Mouse (Mus musculus) embryonic facial prominence, embryonic 15.5 days (tissue): ENCODE measurements around the gene Wdfy2. TPM values are rescaled to one million over a fixed set of nuclear protein-coding genes. Genes with fewer than 3 reads are reported as not detected.

Source experiments
- ATAC-seq: fragments of 200-750 bp; cut with Nextera tagmentation; 2 replicates; pipeline ENCODE4 v1.8.0; 2017; ENCODE audit warnings: low read depth, moderate TSS enrichment; ENCODE audit not compliant: insufficient number of reproducible peaks, low FRiP score, low TSS enrichment
- H3K27ac ChIP-seq: fragments of 300-500 bp; sonication (generic); replicated peaks from 2 replicates; pipeline ENCODE4 v1.5.1; 2015; ENCODE audit warnings: mild to moderate bottlenecking, inconsistent platforms
- H3K27me3 ChIP-seq: fragments of 300-500 bp; sonication (generic); 2 replicates; pipeline ENCODE4 v1.6.1; 2015; ENCODE audit warnings: inconsistent platforms
- H3K36me3 ChIP-seq: fragments of 300-500 bp; sonication (generic); 2 replicates; pipeline ENCODE4 v1.6.1; 2015; ENCODE audit warnings: mild to moderate bottlenecking, inconsistent platforms
- H3K4me1 ChIP-seq: fragments of 300-500 bp; sonication (generic); 2 replicates; pipeline ENCODE4 v1.6.1; 2015; ENCODE audit warnings: inconsistent platforms
- H3K4me2 ChIP-seq: fragments of 300-500 bp; sonication (generic); replicated peaks from 2 replicates; pipeline ENCODE4 v1.6.1; 2015; ENCODE audit warnings: mild to moderate bottlenecking, inconsistent platforms
- H3K4me3 ChIP-seq: fragments of 300-500 bp; sonication (generic); replicated peaks from 2 replicates; pipeline ENCODE4 v1.5.1; 2015; ENCODE audit warnings: mild to moderate bottlenecking, inconsistent platforms
- H3K9ac ChIP-seq: fragments of 300-500 bp; sonication (generic); 2 replicates; pipeline ENCODE4 v1.6.1; 2015; ENCODE audit warnings: inconsistent platforms
- H3K9me3 ChIP-seq: fragments of 300-500 bp; sonication (generic); replicated peaks from 2 replicates; pipeline ENCODE4 v1.6.1; 2016; ENCODE audit warnings: inconsistent platforms
- WGBS: fragments of 180-500 bp; shearing (Covaris S2); methylation state at CpG from one replicate; pipeline ENCODE4 v1.1.7; 2015; 5-methylcytosine and 5-hydroxymethylcytosine counted together
- polyA plus RNA-seq: library from polyadenylated mRNA; unstranded; fragments of >200 nt; fragmentation: Nextera tagmentation; extraction: Ambion mirVana; gene quantifications from 2 replicates; pipeline ENCODE4 v1.2.1, GENCODE M21; 2015

Gene Wdfy2
- polyA plus RNA-seq: 8.0 and 8.2 TPM in 2 replicates

DNA sequence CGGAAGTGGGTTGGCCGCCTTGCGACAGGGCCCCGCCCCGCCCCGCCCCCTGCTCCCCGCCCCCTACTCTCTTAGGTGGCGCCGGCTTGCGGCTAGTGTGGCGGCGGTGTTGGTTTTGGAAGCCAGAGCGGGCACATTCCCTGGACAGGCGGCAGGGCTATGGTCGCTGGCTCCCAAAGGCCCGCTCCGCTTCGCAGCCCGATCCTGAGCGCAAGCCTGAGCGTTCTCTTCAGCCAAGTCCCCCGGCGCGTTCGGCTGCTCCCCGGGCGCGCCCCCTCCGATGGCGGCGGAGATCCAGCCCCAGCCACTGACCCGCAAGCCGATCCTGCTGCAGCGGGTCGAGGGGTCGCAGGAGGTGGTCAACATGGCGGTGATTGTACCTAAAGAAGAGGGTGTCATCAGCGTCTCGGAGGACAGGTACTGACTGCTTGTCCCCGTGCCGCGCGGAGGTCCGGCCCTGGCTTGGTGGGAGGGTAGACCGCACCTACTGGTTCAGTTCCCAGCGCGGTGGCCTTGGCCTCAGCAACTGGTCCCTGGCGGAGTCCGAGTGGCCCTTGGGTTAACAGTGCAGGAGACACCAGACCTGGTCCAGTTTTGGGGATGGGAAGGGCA, at the start of gene Wdfy2:
TSS of gene Wdfy2 (plus strand) at position 38 of the 612 bp plus-strand sequence.
- H3K27me3 ChIP-seq: no peaks in the 10 kb centered on the region
- under 1% methylated on average over 46 of the region's 49 CpGs for WGBS

DNA sequence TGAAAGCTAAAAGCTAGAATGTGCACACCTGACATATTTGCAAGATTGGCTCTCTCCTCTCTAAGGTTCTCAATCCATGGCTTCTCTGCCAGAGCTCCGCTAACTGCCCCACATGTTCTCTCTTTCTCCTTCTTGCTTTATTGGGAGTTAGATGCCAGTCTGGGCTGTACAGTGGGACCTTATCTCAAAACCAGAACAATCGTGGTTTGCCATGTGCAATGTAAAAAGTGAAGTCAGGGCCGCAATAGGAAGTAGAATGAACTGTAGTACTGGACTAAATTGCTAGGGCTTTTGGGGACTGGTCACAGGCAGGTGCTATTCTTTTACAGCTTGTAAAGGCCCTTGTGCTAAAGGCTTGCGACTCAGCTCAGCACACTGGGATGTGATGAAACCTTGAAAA, 48.2 kb upstream of the Wdfy2 start:
- H3K4me1 ChIP-seq: no peaks in the 10 kb centered on the region
- H3K9ac ChIP-seq: no peak overlapping the region
- no peak overlapping the region for H3K27ac ChIP-seq
- H3K4me3 ChIP-seq: no peak overlapping the region
- no peaks in the 10 kb centered on the region for H3K27me3 ChIP-seq
- H3K4me2 ChIP-seq: no peak overlapping the region
- 66% methylated on average over 4 of the region's 4 CpGs for WGBS
- no peaks in the 10 kb centered on the region for H3K9me3 ChIP-seq
- ATAC-seq: no peak
- no peaks in the 10 kb centered on the region for H3K36me3 ChIP-seq

More for the DNA sequence above, at the start of gene Wdfy2:
- Histone ChIP-seq H3K36me3 (no peaks in the 10 kb centered on the region), H3K9ac (peak within 1 kb of the TSS; percentile 75), H3K4me1 (peaks cover 17% of the 10 kb centered on the region), H3K27ac (peak within 1 kb of the TSS; percentile 83), H3K9me3 (no peaks in the 10 kb centered on the region), H3K4me2 (peak within 1 kb of the TSS; percentile 70), H3K4me3 (peak within 1 kb of the TSS; percentile 94)
- peak; percentile 9; the same call in 1 of the 2 replicates for ATAC-seq

DNA sequence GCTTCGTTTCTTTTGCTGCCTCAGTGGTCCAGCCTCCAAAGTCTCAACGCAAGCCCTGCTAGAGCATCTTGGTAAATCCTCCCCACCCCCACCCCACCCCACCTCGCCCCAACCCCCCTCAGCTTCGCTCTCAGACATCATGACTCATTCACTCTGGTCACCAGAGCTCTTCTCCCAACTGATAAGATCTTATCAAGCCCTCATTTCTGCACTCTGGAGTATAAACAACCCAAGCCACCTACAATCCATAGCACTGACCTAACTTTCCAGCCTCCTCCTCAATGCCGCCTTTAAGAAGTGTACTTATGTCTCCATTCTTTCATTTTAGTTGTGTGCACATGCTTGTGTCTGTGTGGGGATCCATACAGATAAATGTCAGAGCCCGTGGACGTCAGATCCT, 41.8 kb upstream of the Wdfy2 start:
- no peaks in the 10 kb centered on the region for H3K9me3 ChIP-seq
- no peaks in the 10 kb centered on the region for H3K27me3 ChIP-seq
- H3K36me3 ChIP-seq: no peaks in the 10 kb centered on the region
- H3K9ac ChIP-seq: no peak overlapping the region
- H3K4me3 ChIP-seq: no peak overlapping the region
- no peak for ATAC-seq
- no peak overlapping the region for H3K27ac ChIP-seq
- peaks cover 5% of the 10 kb centered on the region; the same call in 1 of the 2 replicates for H3K4me1 ChIP-seq
- H3K4me2 ChIP-seq: no peak overlapping the region
- WGBS: 76% methylated on average over 7 of the region's 7 CpGs

DNA sequence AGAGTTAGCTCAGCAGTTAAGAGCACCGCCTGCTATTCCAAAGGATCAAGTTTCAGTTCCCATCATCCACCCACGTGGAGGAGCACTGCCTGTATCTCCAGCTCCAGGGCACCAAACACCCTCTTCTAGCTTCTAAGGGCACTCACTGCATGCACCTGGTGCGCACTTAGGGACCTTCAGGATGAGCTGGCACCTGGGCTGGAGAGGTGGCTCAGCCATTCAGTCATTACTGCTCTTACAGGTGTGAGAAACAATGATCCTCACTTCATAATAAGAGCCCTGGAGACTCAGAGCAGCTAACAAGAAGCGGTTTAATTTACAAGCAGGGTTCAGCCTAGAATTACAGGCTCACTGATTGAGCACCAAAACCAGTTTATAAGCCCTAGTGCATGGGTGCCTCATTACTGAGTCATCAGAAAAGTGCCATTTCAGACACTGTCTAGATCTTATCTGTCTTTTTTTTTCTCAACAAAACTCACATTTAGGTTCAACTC, 38.8 kb upstream of the Wdfy2 start:
- Histone ChIP-seq H3K9ac (no peak overlapping the region), H3K4me3 (no peak overlapping the region), H3K27me3 (no peaks in the 10 kb centered on the region), H3K36me3 (no peaks in the 10 kb centered on the region), H3K27ac (no peak overlapping the region), H3K4me2 (peak overlapping the region; percentile 21; the same call in 1 of the 2 replicates), H3K4me1 (peaks cover 5% of the 10 kb centered on the region; the same call in 1 of the 2 replicates), H3K9me3 (no peaks in the 10 kb centered on the region)
- 3% methylated on average over 4 of the region's 4 CpGs for WGBS
- peak; percentile 47 for ATAC-seq

DNA sequence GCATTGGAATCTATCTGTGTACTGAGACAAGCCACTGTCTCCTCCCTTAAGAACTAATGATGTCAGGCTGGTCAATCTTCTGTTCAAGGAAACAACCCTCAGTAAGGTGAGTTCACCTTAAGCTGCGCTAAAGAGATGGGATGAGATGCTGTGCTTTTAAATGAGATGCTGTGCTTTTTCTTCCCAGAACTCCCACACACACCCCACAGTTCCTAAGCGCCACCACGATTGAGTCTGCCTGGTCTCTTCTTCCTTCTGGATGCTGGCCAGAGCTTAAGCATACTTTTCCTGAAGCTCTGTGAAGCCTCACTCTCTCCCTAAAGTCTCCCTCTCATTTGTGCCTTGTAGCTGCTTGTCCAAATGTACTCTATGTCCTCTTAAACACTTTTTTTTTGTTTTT, 36.7 kb upstream of the Wdfy2 start:
- H3K27ac ChIP-seq: no peak overlapping the region
- H3K27me3 ChIP-seq: no peaks in the 10 kb centered on the region
- H3K4me1 ChIP-seq: peaks cover 5% of the 10 kb centered on the region; the same call in 1 of the 2 replicates
- H3K36me3 ChIP-seq: no peaks in the 10 kb centered on the region
- WGBS: 64% methylated on average over 3 of the region's 3 CpGs
- ATAC-seq: no peak
- no peaks in the 10 kb centered on the region for H3K9me3 ChIP-seq
- no peak overlapping the region for H3K9ac ChIP-seq
- no peak overlapping the region for H3K4me3 ChIP-seq
- no peak overlapping the region for H3K4me2 ChIP-seq

DNA sequence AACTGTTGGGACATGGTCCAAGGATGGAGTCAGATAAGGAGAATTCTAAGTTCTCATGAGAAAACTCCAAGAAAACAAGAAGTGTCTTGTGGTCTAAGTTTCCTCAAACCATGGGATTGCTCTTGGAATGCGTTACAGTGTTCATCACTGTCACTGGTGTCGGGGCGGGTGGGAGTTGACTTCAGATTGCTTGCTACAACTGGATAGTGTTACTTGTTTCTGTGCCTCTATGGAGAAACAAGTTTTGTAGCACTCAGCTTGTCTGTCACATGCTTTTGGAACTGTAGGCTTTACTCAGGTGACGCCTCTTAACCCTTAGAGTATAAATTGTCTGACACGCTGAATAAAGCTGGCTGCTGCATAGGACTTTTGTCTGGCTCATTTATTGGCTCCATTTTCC, 34.3 kb upstream of the Wdfy2 start:
- no peak overlapping the region for H3K9ac ChIP-seq
- no peaks in the 10 kb centered on the region for H3K9me3 ChIP-seq
- H3K4me1 ChIP-seq: peaks cover 5% of the 10 kb centered on the region; the same call in 1 of the 2 replicates
- H3K27ac ChIP-seq: no peak overlapping the region
- H3K36me3 ChIP-seq: no peaks in the 10 kb centered on the region
- no peak overlapping the region for H3K4me2 ChIP-seq
- H3K27me3 ChIP-seq: no peaks in the 10 kb centered on the region
- WGBS: 68% methylated on average over 5 of the region's 5 CpGs
- H3K4me3 ChIP-seq: no peak overlapping the region
- no peak for ATAC-seq

DNA sequence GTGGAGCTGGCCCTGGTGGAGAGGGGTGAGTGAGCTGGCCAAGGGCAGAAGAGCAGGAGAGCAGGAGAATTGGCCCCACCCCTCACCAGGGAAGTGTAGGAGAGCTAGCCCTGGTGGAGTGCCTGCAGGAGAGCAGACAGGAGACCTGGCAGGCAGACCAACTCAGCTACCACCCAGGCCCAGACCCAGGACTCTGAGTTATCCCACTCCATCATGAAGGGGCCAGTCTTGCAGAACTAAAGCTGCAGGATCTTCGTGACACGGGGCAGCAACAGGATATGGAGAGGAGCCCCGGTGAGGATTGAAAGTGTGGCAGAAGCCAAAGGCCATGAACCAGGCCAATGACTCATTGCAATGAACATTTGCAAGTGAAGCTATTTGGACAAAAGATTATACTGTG, 30.6 kb upstream of the Wdfy2 start:
- no peaks in the 10 kb centered on the region for H3K4me1 ChIP-seq
- WGBS: 62% methylated on average over 3 of the region's 3 CpGs
- no peak overlapping the region for H3K4me3 ChIP-seq
- H3K9me3 ChIP-seq: no peaks in the 10 kb centered on the region
- H3K36me3 ChIP-seq: no peaks in the 10 kb centered on the region
- H3K9ac ChIP-seq: no peak overlapping the region
- H3K27me3 ChIP-seq: no peaks in the 10 kb centered on the region
- no peak overlapping the region for H3K4me2 ChIP-seq
- no peak for ATAC-seq
- H3K27ac ChIP-seq: no peak overlapping the region

DNA sequence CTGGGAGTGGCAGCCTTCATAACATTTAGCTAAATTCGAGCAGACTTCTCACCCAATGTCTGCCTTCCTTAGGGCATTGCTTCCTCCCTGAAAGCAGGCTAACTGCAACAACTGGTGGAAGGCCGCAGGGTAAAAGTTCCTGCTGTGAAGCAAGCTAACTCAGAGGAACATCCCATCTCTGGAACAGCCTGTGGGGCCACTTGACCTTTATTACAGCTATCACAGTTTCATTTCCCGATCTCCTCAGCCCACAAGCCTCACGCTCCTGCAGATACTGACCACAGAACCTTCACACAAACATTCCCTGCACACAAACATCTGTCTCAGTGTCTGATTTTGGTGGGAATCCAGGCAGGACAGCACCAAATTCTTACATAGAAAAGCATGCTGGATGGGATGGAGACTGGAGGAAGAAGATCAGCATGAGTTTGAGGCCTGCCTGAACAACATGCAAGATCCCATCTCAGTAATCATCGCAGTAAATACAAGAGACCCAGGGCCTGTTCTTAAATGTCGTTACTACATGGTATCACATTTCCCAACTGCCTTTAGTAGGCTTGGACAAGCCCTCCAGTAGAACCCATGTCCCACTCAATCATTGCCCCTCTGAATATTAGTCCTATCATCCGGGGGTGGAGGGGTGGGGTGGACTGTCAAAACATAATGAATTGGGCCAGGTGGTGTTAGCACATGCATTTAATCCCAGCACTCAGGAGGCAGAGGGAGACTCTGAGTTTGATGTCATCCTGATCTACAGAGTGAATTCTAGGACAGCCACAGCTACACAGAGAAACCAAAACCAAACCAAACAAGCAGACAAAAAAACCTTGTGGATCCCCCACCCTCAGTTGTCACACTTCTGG, 28.6 kb upstream of the Wdfy2 start:
- Histone ChIP-seq H3K27ac (no peak overlapping the region), H3K4me3 (no peak overlapping the region), H3K36me3 (no peaks in the 10 kb centered on the region), H3K4me2 (no peak overlapping the region), H3K4me1 (no peaks in the 10 kb centered on the region), H3K9me3 (no peaks in the 10 kb centered on the region), H3K9ac (no peak overlapping the region), H3K27me3 (no peaks in the 10 kb centered on the region)
- WGBS: 62% methylated on average over 7 of the region's 7 CpGs
- ATAC-seq: no peak

DNA sequence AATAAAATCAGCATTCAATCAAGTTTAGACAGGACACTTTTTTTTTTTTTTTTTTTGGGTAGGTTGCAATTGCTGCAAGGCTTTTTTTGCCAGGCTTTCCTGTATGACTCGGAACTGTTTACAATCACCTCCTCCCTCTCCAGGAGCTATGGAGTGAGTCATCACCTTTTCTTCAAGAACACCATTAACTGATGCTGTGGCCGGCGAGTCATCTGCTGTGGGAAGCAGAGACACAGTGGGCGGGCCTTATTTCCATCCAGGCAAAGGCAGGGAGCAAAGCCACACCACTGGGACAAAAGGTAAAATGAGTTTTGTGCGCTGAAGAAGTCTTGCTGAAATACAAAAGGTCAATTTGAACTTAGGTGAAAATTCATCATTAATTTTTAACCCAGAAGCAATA, 24.7 kb upstream of the Wdfy2 start:
- H3K27me3 ChIP-seq: no peaks in the 10 kb centered on the region
- no peaks in the 10 kb centered on the region for H3K36me3 ChIP-seq
- ATAC-seq: no peak
- H3K9me3 ChIP-seq: no peaks in the 10 kb centered on the region
- no peak overlapping the region for H3K27ac ChIP-seq
- H3K4me2 ChIP-seq: no peak overlapping the region
- 45% methylated on average over 5 of the region's 5 CpGs for WGBS
- no peaks in the 10 kb centered on the region for H3K4me1 ChIP-seq
- H3K4me3 ChIP-seq: no peak overlapping the region
- H3K9ac ChIP-seq: no peak overlapping the region

DNA sequence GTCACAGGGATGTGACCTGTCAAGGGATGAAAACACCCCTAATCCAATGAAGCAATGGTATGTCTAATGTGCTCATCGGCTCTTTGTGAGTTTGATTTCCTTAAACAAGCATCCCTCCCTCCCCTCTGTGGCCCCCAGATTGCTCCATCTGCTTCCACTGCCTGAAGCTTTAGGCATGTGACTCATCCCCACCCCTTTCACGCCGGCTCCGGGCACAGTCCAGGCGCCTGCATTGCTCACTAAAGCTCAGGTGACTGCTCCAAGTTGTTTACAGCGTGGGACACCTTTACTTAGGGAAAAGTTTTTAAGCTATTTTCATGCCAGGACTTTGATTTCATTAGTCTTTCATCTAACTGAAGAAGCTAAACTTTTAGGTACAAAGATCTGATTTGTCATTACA, 22.9 kb upstream of the Wdfy2 start:
- Histone ChIP-seq H3K27me3 (no peaks in the 10 kb centered on the region), H3K27ac (no peak overlapping the region), H3K4me3 (no peak overlapping the region), H3K9ac (no peak overlapping the region), H3K9me3 (no peaks in the 10 kb centered on the region), H3K4me1 (no peaks in the 10 kb centered on the region), H3K36me3 (no peaks in the 10 kb centered on the region), H3K4me2 (no peak overlapping the region)
- 50% methylated on average over 6 of the region's 6 CpGs for WGBS
- ATAC-seq: no peak

DNA sequence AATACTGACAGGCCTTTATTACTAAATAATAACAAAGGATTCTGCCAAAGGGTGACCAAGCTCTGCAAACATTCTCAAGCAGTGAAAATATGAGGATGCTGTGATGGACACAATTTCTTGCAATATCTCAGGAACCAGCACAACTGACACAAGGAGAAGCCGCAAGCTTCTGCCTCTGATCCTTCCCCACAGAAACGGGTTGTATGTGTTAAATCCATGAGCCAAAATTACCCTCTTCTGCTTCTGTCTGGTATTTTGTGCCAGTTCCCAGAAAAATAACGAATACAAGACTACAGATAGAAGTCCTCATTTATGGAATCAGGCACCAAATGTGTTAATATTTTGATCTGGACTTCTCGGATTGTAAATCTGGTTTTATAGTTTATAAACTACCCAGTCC, 20.7 kb upstream of the Wdfy2 start:
- H3K27ac ChIP-seq: no peak overlapping the region

More for the DNA sequence above, 20.7 kb upstream of the Wdfy2 start:
- H3K9me3 ChIP-seq: no peaks in the 10 kb centered on the region
- H3K4me1 ChIP-seq: no peaks in the 10 kb centered on the region
- H3K36me3 ChIP-seq: no peaks in the 10 kb centered on the region
- H3K4me2 ChIP-seq: no peak overlapping the region
- no peaks in the 10 kb centered on the region for H3K27me3 ChIP-seq
- H3K4me3 ChIP-seq: no peak overlapping the region
- ATAC-seq: no peak
- no peak overlapping the region for H3K9ac ChIP-seq
- WGBS: 76% methylated on average over 4 of the region's 4 CpGs
